Mouse (Mus musculus): ENCODE results near the gene Gm14139. TPM values are rescaled to one million over a fixed set of nuclear protein-coding genes. Genes with fewer than 3 reads are reported as not detected.
"Not testable (repeated sequence)": the region's sequence is repeated elsewhere in the genome, so short reads cannot be mapped to it uniquely, and the experiment has no call there.

Gene Gm14139
- not detected in 2 replicates for polyA plus RNA-seq (2014; fragmentation: Nextera tagmentation; extraction: Ambion mirVana)

- ATAC-seq (ENCODE audit: insufficient read depth, low FRiP score, low TSS enrichment); H3K4me1 ChIP-seq (ENCODE audit: control insufficient read depth, insufficient read depth, low read length); DNase-seq (ENCODE audit: low spot score); H3K9me3 ChIP-seq (ENCODE audit: control insufficient read depth, low read length); H3K27me3 ChIP-seq (ENCODE audit: control insufficient read depth, insufficient read depth, low read length); H3K4me3 ChIP-seq (ENCODE audit: low read depth, low read length); H3K4me2 ChIP-seq (ENCODE audit: low read depth); H3K36me3 ChIP-seq (ENCODE audit: control insufficient read depth, insufficient read depth, low read length); H3K27ac ChIP-seq (ENCODE audit: low read depth, low read length); H3K9ac ChIP-seq (ENCODE audit: low read length): not testable (repeated sequence)
- 82% methylated on average over 7 of the region's 7 CpGs for WGBS
Observed at GRCm38 (mm10) chr2:150181570-150181999, at the start of gene Gm14139. Gene Gm14139 (plus strand): TSS chr2:150181755.

GRCm38 (mm10) chr2:150132002-150132401 is 49.6 kb upstream of the Gm14139 start:
- not testable (repeated sequence) for H3K4me3 ChIP-seq (ENCODE audit: low read depth, low read length); H3K27ac ChIP-seq (ENCODE audit: low read depth, low read length); H3K9me3 ChIP-seq (ENCODE audit: control insufficient read depth, low read length); H3K4me2 ChIP-seq (ENCODE audit: low read depth); H3K4me1 ChIP-seq (ENCODE audit: control insufficient read depth, insufficient read depth, low read length); ATAC-seq (ENCODE audit: insufficient read depth, low FRiP score, low TSS enrichment); H3K36me3 ChIP-seq (ENCODE audit: control insufficient read depth, insufficient read depth, low read length); H3K9ac ChIP-seq (ENCODE audit: low read length); DNase-seq (ENCODE audit: low spot score); H3K27me3 ChIP-seq (ENCODE audit: control insufficient read depth, insufficient read depth, low read length)
- 92% methylated on average over 1 of the region's 1 CpGs for WGBS

- no peak for DNase-seq (ENCODE audit: low spot score)
- ATAC-seq (ENCODE audit: insufficient read depth, low FRiP score, low TSS enrichment): no peak
Observed at GRCm38 (mm10) chr2:150132773-150133172, 48.8 kb upstream of the Gm14139 start.

GRCm38 (mm10) chr2:150136435-150136897 is 45.1 kb upstream of the Gm14139 start, which contains the start of gene Zfp120:
Gene Zfp120 (minus strand): TSS chr2:150136708.
- Histone ChIP-seq H3K27me3 (ENCODE audit: control insufficient read depth, insufficient read depth, low read length) (no peaks in the 10 kb centered on the region), H3K4me1 (ENCODE audit: control insufficient read depth, insufficient read depth, low read length) (peaks cover 3% of the 10 kb centered on the region; the same call in 1 of the 2 replicates), H3K9ac (ENCODE audit: low read length) (peak within 1 kb of the TSS; percentile 78), H3K4me2 (ENCODE audit: low read depth) (peak within 1 kb of the TSS; percentile 58), H3K9me3 (ENCODE audit: control insufficient read depth, low read length) (no peaks in the 10 kb centered on the region), H3K36me3 (ENCODE audit: control insufficient read depth, insufficient read depth, low read length) (no peaks in the 10 kb centered on the region), H3K4me3 (ENCODE audit: low read depth, low read length) (peak within 1 kb of the TSS; percentile 72), H3K27ac (ENCODE audit: low read depth, low read length) (no peak within 1 kb of the TSS)
- ATAC-seq (ENCODE audit: insufficient read depth, low FRiP score, low TSS enrichment) (peak; percentile 100), DNase-seq (ENCODE audit: low spot score) (peak; percentile 88)
- WGBS: under 1% methylated on average over 13 of the region's 13 CpGs

More at GRCm38 (mm10) chr2:150132773-150133172, 48.8 kb upstream of the Gm14139 start:
- Histone ChIP-seq H3K4me1 (ENCODE audit: control insufficient read depth, insufficient read depth, low read length) (peaks cover 3% of the 10 kb centered on the region; the same call in 1 of the 2 replicates), H3K36me3 (ENCODE audit: control insufficient read depth, insufficient read depth, low read length) (no peaks in the 10 kb centered on the region; the same call in 1 of the 2 replicates), H3K9ac (ENCODE audit: low read length) (no peak overlapping the region), H3K9me3 (ENCODE audit: control insufficient read depth, low read length) (0 out of 2 replicates have a peak, but pooled peaks cover 2% of the 10 kb centered on the region), H3K27me3 (ENCODE audit: control insufficient read depth, insufficient read depth, low read length) (no peaks in the 10 kb centered on the region), H3K4me3 (ENCODE audit: low read depth, low read length) (no peak overlapping the region), H3K27ac (ENCODE audit: low read depth, low read length) (no peak overlapping the region), H3K4me2 (ENCODE audit: low read depth) (no peak overlapping the region)
- 79% methylated on average over 2 of the region's 2 CpGs for WGBS

GRCm38 (mm10) chr2:150166703-150167102 is 14.9 kb upstream of the Gm14139 start:
- Histone ChIP-seq H3K9ac (ENCODE audit: low read length) (no peak overlapping the region), H3K4me1 (ENCODE audit: control insufficient read depth, insufficient read depth, low read length) (no peaks in the 10 kb centered on the region), H3K4me3 (ENCODE audit: low read depth, low read length) (no peak overlapping the region), H3K27ac (ENCODE audit: low read depth, low read length) (no peak overlapping the region), H3K9me3 (ENCODE audit: control insufficient read depth, low read length) (no peaks in the 10 kb centered on the region), H3K27me3 (ENCODE audit: control insufficient read depth, insufficient read depth, low read length) (no peaks in the 10 kb centered on the region), H3K4me2 (ENCODE audit: low read depth) (no peak overlapping the region), H3K36me3 (ENCODE audit: control insufficient read depth, insufficient read depth, low read length) (no peaks in the 10 kb centered on the region)
- ATAC-seq (ENCODE audit: insufficient read depth, low FRiP score, low TSS enrichment) (no peak), DNase-seq (ENCODE audit: low spot score) (no peak)

GRCm38 (mm10) chr2:150173833-150174232 is 7.7 kb upstream of the Gm14139 start:
- no peaks in the 10 kb centered on the region for H3K27me3 ChIP-seq (ENCODE audit: control insufficient read depth, insufficient read depth, low read length)
- no peaks in the 10 kb centered on the region for H3K9me3 ChIP-seq (ENCODE audit: control insufficient read depth, low read length)
- no peak for ATAC-seq (ENCODE audit: insufficient read depth, low FRiP score, low TSS enrichment)

GRCm38 (mm10) chr2:150179579-150179978 is 2.0 kb upstream of the Gm14139 start, which contains the start of gene Gm10770:
Gene Gm10770 (minus strand): TSS chr2:150179679.
- H3K27me3 ChIP-seq (ENCODE audit: control insufficient read depth, insufficient read depth, low read length); ATAC-seq (ENCODE audit: insufficient read depth, low FRiP score, low TSS enrichment); H3K27ac ChIP-seq (ENCODE audit: low read depth, low read length); H3K4me3 ChIP-seq (ENCODE audit: low read depth, low read length); H3K4me1 ChIP-seq (ENCODE audit: control insufficient read depth, insufficient read depth, low read length); DNase-seq (ENCODE audit: low spot score); H3K4me2 ChIP-seq (ENCODE audit: low read depth); H3K36me3 ChIP-seq (ENCODE audit: control insufficient read depth, insufficient read depth, low read length); H3K9me3 ChIP-seq (ENCODE audit: control insufficient read depth, low read length); H3K9ac ChIP-seq (ENCODE audit: low read length): not testable (repeated sequence)
- WGBS: 86% methylated on average over 4 of the region's 4 CpGs

More at GRCm38 (mm10) chr2:150173833-150174232, 7.7 kb upstream of the Gm14139 start:
- Histone ChIP-seq H3K27ac (ENCODE audit: low read depth, low read length) (no peak overlapping the region), H3K4me2 (ENCODE audit: low read depth) (no peak overlapping the region), H3K4me3 (ENCODE audit: low read depth, low read length) (no peak overlapping the region), H3K9ac (ENCODE audit: low read length) (no peak overlapping the region), H3K4me1 (ENCODE audit: control insufficient read depth, insufficient read depth, low read length) (no peaks in the 10 kb centered on the region), H3K36me3 (ENCODE audit: control insufficient read depth, insufficient read depth, low read length) (no peaks in the 10 kb centered on the region)
- no peak for DNase-seq (ENCODE audit: low spot score)

- H3K9me3 ChIP-seq (ENCODE audit: control insufficient read depth, low read length); DNase-seq (ENCODE audit: low spot score); H3K27me3 ChIP-seq (ENCODE audit: control insufficient read depth, insufficient read depth, low read length); ATAC-seq (ENCODE audit: insufficient read depth, low FRiP score, low TSS enrichment); H3K4me2 ChIP-seq (ENCODE audit: low read depth); H3K9ac ChIP-seq (ENCODE audit: low read length); H3K27ac ChIP-seq (ENCODE audit: low read depth, low read length); H3K36me3 ChIP-seq (ENCODE audit: control insufficient read depth, insufficient read depth, low read length); H3K4me1 ChIP-seq (ENCODE audit: control insufficient read depth, insufficient read depth, low read length); H3K4me3 ChIP-seq (ENCODE audit: low read depth, low read length): not testable (repeated sequence)
Observed at GRCm38 (mm10) chr2:150181046-150181445, 509 bp upstream of the Gm14139 start.

- H3K27me3 ChIP-seq (ENCODE audit: control insufficient read depth, insufficient read depth, low read length); H3K4me1 ChIP-seq (ENCODE audit: control insufficient read depth, insufficient read depth, low read length); H3K27ac ChIP-seq (ENCODE audit: low read depth, low read length); H3K36me3 ChIP-seq (ENCODE audit: control insufficient read depth, insufficient read depth, low read length); H3K9me3 ChIP-seq (ENCODE audit: control insufficient read depth, low read length): not testable (repeated sequence)
- 1% methylated on average over 15 of the region's 15 CpGs for WGBS
- peak; percentile 71 for DNase-seq (ENCODE audit: low spot score)
- peak within 1 kb of the TSS; percentile 44; the same call in 1 of the 2 replicates for H3K9ac ChIP-seq (ENCODE audit: low read length)
- peak within 1 kb of the TSS; percentile 25 for H3K4me2 ChIP-seq (ENCODE audit: low read depth)
- peak within 1 kb of the TSS; percentile 31 for H3K4me3 ChIP-seq (ENCODE audit: low read depth, low read length)
- peak; percentile 99 for ATAC-seq (ENCODE audit: insufficient read depth, low FRiP score, low TSS enrichment)
Observed at GRCm38 (mm10) chr2:150217600-150218362, 36.2 kb downstream of the Gm14139 start, which contains the start of gene Zfp937. Gene Zfp937 (plus strand): TSS chr2:150218073.

Data from neural tube, embryonic 11.5 days (tissue).